Mouse (Mus musculus) liver, embryonic 14.5 days (tissue): ENCODE data around the gene Olfr433.
"Not testable (repeated sequence)": the region's sequence is repeated elsewhere in the genome, so short reads cannot be mapped to it uniquely, and the experiment has no call there.

Experiments
- CTCF ChIP-seq: IDR thresholded peaks from 2 replicates; pipeline ENCODE4 v1.5.1; 2016; ENCODE audit warnings: antibody characterized with exemption, low read depth, control low read depth
- EP300 ChIP-seq: IDR thresholded peaks from 2 replicates; pipeline ENCODE4 v1.6.1; 2016; ENCODE audit warnings: antibody characterized with exemption, low read depth

- TF ChIP-seq CTCF, EP300: not testable (repeated sequence)
Observed at GRCm38 (mm10) chr1:174007050-174007449, 33.5 kb upstream of the Olfr433 start.
